Mouse (Mus musculus) liver, embryonic 14.5 days (tissue): Measurements from ENCODE around the gene Coro1c. TPM values are rescaled to one million over a fixed set of nuclear protein-coding genes. Genes with fewer than 3 reads are reported as not detected.

ENCODE experiments used
- ATAC-seq: fragments of 200-750 bp; cut with Nextera tagmentation; 2 replicates; pipeline ENCODE4 v1.8.0; 2017; ENCODE audit warnings: moderate number of reproducible peaks, mild to moderate bottlenecking, moderate library complexity; ENCODE audit not compliant: insufficient read depth
- DNase-seq, 3 experiments: peaks; one replicate each; pipeline ENCODE4 v3.0.0-alpha.2; 2012 to 2013; ENCODE audit warnings: low read depth in 3 of 3, low spot score in 3 of 3
- H3K27ac ChIP-seq: fragments of 300-500 bp; sonication (generic); 2 replicates; pipeline ENCODE4 v1.5.1; 2014; ENCODE audit warnings: moderate library complexity, mild to moderate bottlenecking, control low read depth, inconsistent platforms
- H3K27me3 ChIP-seq: fragments of 300-500 bp; sonication (generic); 2 replicates; pipeline ENCODE4 v1.6.1; 2014; ENCODE audit warnings: mild to moderate bottlenecking, low read length, moderate library complexity; ENCODE audit not compliant: control insufficient read depth, insufficient read depth
- H3K36me3 ChIP-seq: fragments of 300-500 bp; sonication (generic); replicated peaks from 2 replicates; pipeline ENCODE4 v1.6.1; 2014; ENCODE audit warnings: low read depth; ENCODE audit not compliant: control insufficient read depth, insufficient read depth
- H3K4me1 ChIP-seq, 2 experiments: fragments of 200-500 bp in 1 of 2; fragments of 300-500 bp in 1 of 2; sonication (generic) in 1 of 2; replicated peaks; 2 replicates each; pipeline ENCODE4 v1.6.1; 2012 to 2014; ENCODE audit warnings: antibody characterized with exemption in 1 of 2, inconsistent platforms in 1 of 2, low read length in 1 of 2; ENCODE audit not compliant: control insufficient read depth in 2 of 2, insufficient read depth in 2 of 2
- H3K4me2 ChIP-seq: fragments of 300-500 bp; sonication (generic); 2 replicates; pipeline ENCODE4 v1.6.1; 2014; ENCODE audit warnings: low read depth, mild to moderate bottlenecking, control low read depth, moderate library complexity
- H3K4me3 ChIP-seq, 2 experiments: fragments of 200-500 bp in 1 of 2; fragments of 300-500 bp in 1 of 2; sonication (generic) in 1 of 2; 2 replicates each; pipeline ENCODE4 v1.5.1; 2012 to 2014; ENCODE audit warnings: low read depth in 2 of 2, low read length in 2 of 2, mild to moderate bottlenecking in 2 of 2, control low read depth in 1 of 2, inconsistent platforms in 1 of 2, moderate library complexity in 1 of 2; ENCODE audit not compliant: insufficient read depth in 1 of 2
- H3K9ac ChIP-seq: fragments of 300-500 bp; sonication (generic); replicated peaks from 2 replicates; pipeline ENCODE4 v1.6.1; 2014; ENCODE audit warnings: mild to moderate bottlenecking, control low read depth, moderate library complexity
- H3K9me3 ChIP-seq: fragments of 300-500 bp; sonication (generic); 2 replicates; pipeline ENCODE4 v1.6.1; 2016; ENCODE audit warnings: low read length, mixed read lengths; ENCODE audit not compliant: control insufficient read depth
- CTCF ChIP-seq: IDR thresholded peaks from 2 replicates; pipeline ENCODE4 v1.5.1; 2016; ENCODE audit warnings: antibody characterized with exemption, low read depth, control low read depth
- EP300 ChIP-seq: IDR thresholded peaks from 2 replicates; pipeline ENCODE4 v1.6.1; 2016; ENCODE audit warnings: antibody characterized with exemption, low read depth
- WGBS: fragments of 180-500 bp; shearing (Covaris S2); extraction: QIAGEN DNeasy Blood & Tissue Kit; methylation state at CpG from one replicate; pipeline ENCODE4 v1.1.7; 2014; ENCODE audit not compliant: insufficient replicate concordance; 5-methylcytosine and 5-hydroxymethylcytosine counted together
- polyA plus RNA-seq, 2 experiments: library from polyadenylated mRNA; depleted of rRNA in 1 of 2; stranded (reverse) in 1 of 2; unstranded in 1 of 2; fragments of >200 nt; fragmentation: Nextera tagmentation in 1 of 2; extraction: Ambion mirVana in 1 of 2; gene quantifications; 2 replicates each; pipeline versions ENCODE4 v1.2.1 to v1.2.3; 2012 to 2014

Gene Coro1c
- polyA plus RNA-seq, 2 experiments = 26.2 to 35.6 TPM

DNA sequence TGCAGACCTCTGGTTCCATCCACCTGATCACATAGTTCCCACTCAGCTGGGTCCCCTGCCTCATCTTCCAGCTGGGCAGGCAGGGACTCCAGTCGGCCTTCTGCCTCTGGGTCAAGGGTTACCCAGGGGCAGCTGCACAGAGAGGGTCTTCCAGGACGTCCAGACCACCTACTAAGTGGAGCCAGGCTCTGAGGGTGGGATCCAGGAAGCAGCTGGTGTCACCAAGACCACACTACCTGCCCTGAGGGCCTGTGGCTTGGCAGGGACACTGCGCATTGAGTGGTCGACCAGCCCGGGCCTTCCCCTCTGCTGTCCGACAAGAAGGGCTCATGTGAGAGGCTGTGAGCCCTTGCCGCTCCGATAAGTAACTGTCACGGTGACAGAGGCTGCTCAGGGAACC, 100.8 kb downstream of the Coro1c start:
- Histone ChIP-seq H3K27me3 (no peaks in the 10 kb centered on the region), H3K9ac (no peak overlapping the region), H3K4me1 (no peaks in the 10 kb centered on the region), H3K4me2 (no peak overlapping the region), H3K27ac (no peak overlapping the region), H3K4me3 (no peak overlapping the region), H3K36me3 (no peaks in the 10 kb centered on the region), H3K9me3 (no peaks in the 10 kb centered on the region)
- WGBS = 56% methylated on average over 9 of the region's 9 CpGs
- TF ChIP-seq CTCF = no peak
- ATAC-seq (no peak), DNase-seq (no peak)

GRCm38 (mm10) chr5:113806414-113806813, 102.1 kb downstream of the Coro1c start:
- Histone ChIP-seq H3K4me2 (no peak overlapping the region), H3K9me3 (no peaks in the 10 kb centered on the region), H3K27ac (no peak overlapping the region), H3K4me1 (no peaks in the 10 kb centered on the region), H3K27me3 (no peaks in the 10 kb centered on the region), H3K4me3 (no peak overlapping the region), H3K9ac (no peak overlapping the region), H3K36me3 (no peaks in the 10 kb centered on the region)
- 8% methylated on average over 10 of the region's 10 CpGs for WGBS
- ATAC-seq = no peak
- no peak for DNase-seq
- TF ChIP-seq EP300 = no peak
- no peak for TF ChIP-seq CTCF

DNA sequence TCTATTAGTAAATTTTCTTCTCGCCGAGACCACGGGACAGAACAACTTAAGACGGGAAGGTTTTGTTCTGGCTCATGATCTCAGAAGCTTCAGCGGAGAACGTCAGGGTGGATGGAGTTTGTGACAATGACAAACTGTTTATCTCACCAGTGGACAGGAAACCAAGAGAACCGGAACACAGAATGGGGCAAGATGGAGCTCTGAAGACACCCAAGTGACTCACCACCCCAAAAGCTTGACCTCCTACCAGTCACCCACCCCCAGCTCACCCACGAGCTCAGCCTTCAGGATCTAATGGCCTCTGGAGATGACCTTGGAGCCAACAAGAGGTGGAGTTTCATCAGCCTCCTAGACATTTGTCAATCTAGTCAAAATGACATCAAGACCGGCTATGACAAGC, 103.3 kb downstream of the Coro1c start:
- Histone ChIP-seq H3K4me3 (no peak overlapping the region), H3K4me1 (no peaks in the 10 kb centered on the region), H3K9ac (no peak overlapping the region), H3K9me3 (no peaks in the 10 kb centered on the region), H3K4me2 (no peak overlapping the region), H3K27ac (no peak overlapping the region), H3K36me3 (no peaks in the 10 kb centered on the region), H3K27me3 (no peaks in the 10 kb centered on the region)
- no peak for DNase-seq
- ATAC-seq = no peak
- TF ChIP-seq CTCF (no peak), EP300 (no peak)
- 63% methylated on average over 9 of the region's 9 CpGs for WGBS

DNA sequence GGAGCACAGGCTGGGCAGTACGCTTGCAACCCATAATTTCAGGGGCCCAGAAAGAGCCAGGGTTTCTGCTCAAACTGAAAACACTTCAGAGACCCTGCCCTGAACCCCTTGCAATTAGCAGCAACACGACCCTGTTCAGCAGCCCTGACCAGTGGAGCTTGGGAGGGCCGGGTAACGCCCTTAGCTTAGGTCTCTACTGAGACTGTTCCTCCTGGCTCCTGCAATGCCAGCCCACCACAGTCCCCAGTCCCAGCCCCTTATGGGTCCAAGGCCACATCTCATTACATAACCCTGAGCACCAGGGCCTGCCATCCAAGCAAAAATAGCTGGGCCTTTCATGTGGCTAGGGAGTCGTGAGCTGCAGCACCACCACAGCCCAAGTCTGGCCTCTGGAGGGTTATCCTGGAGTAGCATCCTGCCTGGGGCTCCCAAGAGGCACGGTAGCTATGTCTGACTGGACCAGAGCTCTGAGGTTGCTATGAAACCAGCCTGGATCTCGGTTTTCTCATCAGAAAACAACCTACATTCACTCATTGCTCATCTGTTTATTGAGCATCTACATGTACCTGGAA, 104.1 kb downstream of the Coro1c start:
- H3K4me3 ChIP-seq = no peak overlapping the region
- ATAC-seq (no peak), DNase-seq (no peak)
- H3K4me1 ChIP-seq = 0 out of 4 replicates have a peak, but pooled peaks cover 0 to 2% of the 10 kb centered on the region in 2 experiments
- no peaks in the 10 kb centered on the region for H3K36me3 ChIP-seq
- H3K4me2 ChIP-seq = no peak overlapping the region
- H3K9ac ChIP-seq = no peak overlapping the region
- no peaks in the 10 kb centered on the region for H3K27me3 ChIP-seq
- no peak overlapping the region for H3K27ac ChIP-seq
- 0 out of 2 replicates have a peak, but pooled peaks have one; percentile 12 for TF ChIP-seq CTCF
- no peak for TF ChIP-seq EP300
- WGBS = 37% methylated on average over 7 of the region's 7 CpGs
- no peaks in the 10 kb centered on the region for H3K9me3 ChIP-seq

DNA sequence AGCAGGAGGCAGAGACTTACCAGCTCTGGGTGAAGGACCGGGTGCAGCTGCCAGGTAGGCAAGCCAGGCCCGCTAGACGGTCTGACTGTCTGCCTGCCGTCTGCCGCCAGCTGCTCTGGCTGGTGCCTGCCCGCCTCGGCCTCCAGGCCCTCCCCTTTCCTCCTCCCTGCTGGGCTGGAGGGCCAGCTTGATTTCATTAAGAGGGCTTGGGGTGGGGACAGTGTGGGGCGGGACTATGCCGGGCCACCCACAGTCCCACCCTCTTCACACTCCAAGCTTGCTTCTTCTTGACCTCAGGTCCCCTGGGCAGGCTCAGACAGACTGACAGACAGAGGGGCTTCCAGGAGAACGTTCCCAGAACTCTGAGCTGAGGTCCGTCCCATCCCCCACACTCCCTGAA, 108.3 kb downstream of the Coro1c start, which contains the start of gene Tmem119:
Tmem119 (minus strand) TSS at position 237 of the 400 bp plus-strand sequence.
- peaks cover 0 to 6% of the 10 kb centered on the region in 2 experiments; a peak in 1 of 4 replicates for H3K4me1 ChIP-seq
- TF ChIP-seq CTCF (no peak), EP300 (no peak)
- no peaks in the 10 kb centered on the region for H3K9me3 ChIP-seq
- H3K4me3 ChIP-seq = peak within 1 kb of the TSS in 1 of 2 experiments; percentile 34; a peak in 2 of 4 replicates
- no peak within 1 kb of the TSS for H3K27ac ChIP-seq
- WGBS = 3% methylated on average over 11 of the region's 11 CpGs
- ATAC-seq = peak; percentile 63
- H3K27me3 ChIP-seq = no peaks in the 10 kb centered on the region
- peak within 1 kb of the TSS; percentile 22; the same call in 1 of the 2 replicates for H3K4me2 ChIP-seq
- H3K36me3 ChIP-seq = no peaks in the 10 kb centered on the region
- DNase-seq = no peak
- H3K9ac ChIP-seq = no peak within 1 kb of the TSS
